Mouse (Mus musculus) limb, embryonic 15.5 days (tissue): ENCODE results near the gene Ric8b. TPM values are rescaled to one million over a fixed set of nuclear protein-coding genes. Genes with fewer than 3 reads are reported as not detected.

Source experiments
- ATAC-seq: fragments of 200-750 bp; cut with Nextera tagmentation; 2 replicates; pipeline ENCODE4 v1.8.0; 2017; ENCODE audit warnings: low read depth, moderate TSS enrichment; ENCODE audit not compliant: insufficient number of reproducible peaks, low FRiP score, low TSS enrichment
- H3K27ac ChIP-seq: fragments of 300-500 bp; sonication (generic); 2 replicates; pipeline ENCODE4 v1.5.1; 2015; ENCODE audit warnings: moderate library complexity, mild to moderate bottlenecking, inconsistent platforms
- H3K27me3 ChIP-seq: fragments of 300-500 bp; sonication (generic); 2 replicates; pipeline ENCODE4 v1.6.1; 2015; ENCODE audit warnings: inconsistent platforms
- H3K36me3 ChIP-seq: fragments of 300-500 bp; sonication (generic); 2 replicates; pipeline ENCODE4 v1.6.1; 2015; ENCODE audit warnings: inconsistent platforms
- H3K4me1 ChIP-seq: fragments of 300-500 bp; sonication (generic); 2 replicates; pipeline ENCODE4 v1.6.1; 2015; ENCODE audit warnings: inconsistent platforms
- H3K4me2 ChIP-seq: fragments of 300-500 bp; sonication (generic); 2 replicates; pipeline ENCODE4 v1.6.1; 2015; ENCODE audit warnings: mild to moderate bottlenecking, inconsistent platforms
- H3K4me3 ChIP-seq: fragments of 300-500 bp; sonication (generic); 2 replicates; pipeline ENCODE4 v1.5.1; 2015; ENCODE audit warnings: mild to moderate bottlenecking, inconsistent platforms
- H3K9ac ChIP-seq: fragments of 300-500 bp; sonication (generic); 2 replicates; pipeline ENCODE4 v1.6.1; 2015; ENCODE audit warnings: inconsistent platforms
- H3K9me3 ChIP-seq: fragments of 300-500 bp; sonication (generic); 2 replicates; pipeline ENCODE4 v1.6.1; 2016; ENCODE audit warnings: inconsistent platforms
- WGBS: fragments of 180-500 bp; shearing (Covaris S2); methylation state at CpG from one replicate; pipeline ENCODE4 v1.1.7; 2015; 5-methylcytosine and 5-hydroxymethylcytosine counted together
- polyA plus RNA-seq: library from polyadenylated mRNA; unstranded; fragments of >200 nt; fragmentation: Nextera tagmentation; extraction: Ambion mirVana; gene quantifications from 2 replicates; pipeline ENCODE4 v1.2.1, GENCODE M21; 2015

The Ric8b gene
- polyA plus RNA-seq, 1 experiment from 2014 or later = 20.0 TPM

GRCm38 (mm10) chr10:84910758-84911384 is 6.5 kb upstream of the Ric8b start:
- H3K4me3 ChIP-seq = no peak overlapping the region
- no peak overlapping the region for H3K27ac ChIP-seq
- no peak for ATAC-seq
- no peaks in the 10 kb centered on the region for H3K27me3 ChIP-seq
- WGBS = 52% methylated on average over 1 of the region's 1 CpGs
- no peak overlapping the region for H3K4me2 ChIP-seq
- H3K36me3 ChIP-seq = no peaks in the 10 kb centered on the region
- H3K9ac ChIP-seq = no peak overlapping the region
- no peaks in the 10 kb centered on the region for H3K9me3 ChIP-seq
- H3K4me1 ChIP-seq = peaks cover 5% of the 10 kb centered on the region; the same call in 1 of the 2 replicates

GRCm38 (mm10) chr10:84913148-84913547 is 4.3 kb upstream of the Ric8b start:
- WGBS = 74% methylated on average over 1 of the region's 1 CpGs
- no peaks in the 10 kb centered on the region for H3K36me3 ChIP-seq
- H3K4me1 ChIP-seq = peaks cover 8% of the 10 kb centered on the region
- H3K9me3 ChIP-seq = no peaks in the 10 kb centered on the region
- no peak overlapping the region for H3K4me2 ChIP-seq
- no peak overlapping the region for H3K27ac ChIP-seq
- no peak overlapping the region for H3K9ac ChIP-seq
- no peaks in the 10 kb centered on the region for H3K27me3 ChIP-seq
- H3K4me3 ChIP-seq = no peak overlapping the region
- no peak for ATAC-seq

GRCm38 (mm10) chr10:84915476-84915875 is 1.9 kb upstream of the Ric8b start:
- Histone ChIP-seq H3K9ac (no peak overlapping the region), H3K9me3 (no peaks in the 10 kb centered on the region), H3K27ac (no peak overlapping the region), H3K36me3 (no peaks in the 10 kb centered on the region), H3K4me2 (no peak overlapping the region), H3K4me3 (no peak overlapping the region), H3K27me3 (no peaks in the 10 kb centered on the region), H3K4me1 (peaks cover 21% of the 10 kb centered on the region)
- 84% methylated on average over 6 of the region's 6 CpGs for WGBS
- no peak for ATAC-seq

GRCm38 (mm10) chr10:84917731-84918095 is 297 bp downstream of the Ric8b start:
- H3K4me3 ChIP-seq = peak overlapping the region; percentile 88
- H3K9me3 ChIP-seq = no peaks in the 10 kb centered on the region
- 0 out of 2 replicates have a peak, but pooled peaks have one; percentile 0 for ATAC-seq
- H3K9ac ChIP-seq = peak overlapping the region; percentile 71
- H3K4me1 ChIP-seq = peaks cover 23% of the 10 kb centered on the region
- H3K4me2 ChIP-seq = peak overlapping the region; percentile 75
- H3K27ac ChIP-seq = peak overlapping the region; percentile 98
- H3K27me3 ChIP-seq = no peaks in the 10 kb centered on the region
- under 1% methylated on average over 25 of the region's 27 CpGs for WGBS
- H3K36me3 ChIP-seq = no peaks in the 10 kb centered on the region

GRCm38 (mm10) chr10:84926336-84926735 is 8.9 kb downstream of the Ric8b start:
- Histone ChIP-seq H3K9ac (no peak overlapping the region), H3K27ac (no peak overlapping the region), H3K4me1 (peaks cover 4% of the 10 kb centered on the region; the same call in 1 of the 2 replicates), H3K27me3 (no peaks in the 10 kb centered on the region), H3K36me3 (peaks cover 5% of the 10 kb centered on the region; the same call in 1 of the 2 replicates), H3K4me2 (no peak overlapping the region), H3K9me3 (no peaks in the 10 kb centered on the region), H3K4me3 (no peak overlapping the region)
- ATAC-seq = no peak
- 56% methylated on average over 7 of the region's 7 CpGs for WGBS

- peaks cover 5% of the 10 kb centered on the region; the same call in 1 of the 2 replicates for H3K36me3 ChIP-seq
- no peak overlapping the region for H3K4me3 ChIP-seq
- 95% methylated on average over 4 of the region's 4 CpGs for WGBS
- H3K9ac ChIP-seq = no peak overlapping the region
- H3K4me1 ChIP-seq = peaks cover 5% of the 10 kb centered on the region; the same call in 1 of the 2 replicates
- H3K27ac ChIP-seq = no peak overlapping the region
- no peaks in the 10 kb centered on the region for H3K27me3 ChIP-seq
- H3K4me2 ChIP-seq = no peak overlapping the region
- no peaks in the 10 kb centered on the region for H3K9me3 ChIP-seq
- ATAC-seq = no peak
Measured at GRCm38 (mm10) chr10:84926885-84927284, 9.5 kb downstream of the Ric8b start.

GRCm38 (mm10) chr10:84928465-84928864 is 11.0 kb downstream of the Ric8b start:
- H3K9me3 ChIP-seq = no peaks in the 10 kb centered on the region
- no peak; the same call in 1 of the 2 replicates for ATAC-seq
- peaks cover 5% of the 10 kb centered on the region; the same call in 1 of the 2 replicates for H3K36me3 ChIP-seq
- H3K27ac ChIP-seq = no peak overlapping the region
- H3K27me3 ChIP-seq = no peaks in the 10 kb centered on the region
- H3K9ac ChIP-seq = no peak overlapping the region
- 81% methylated on average over 4 of the region's 4 CpGs for WGBS
- peaks cover 8% of the 10 kb centered on the region; the same call in 1 of the 2 replicates for H3K4me1 ChIP-seq
- H3K4me3 ChIP-seq = no peak overlapping the region
- H3K4me2 ChIP-seq = no peak overlapping the region

GRCm38 (mm10) chr10:84935553-84936209 is 18.3 kb downstream of the Ric8b start:
- H3K9me3 ChIP-seq = no peaks in the 10 kb centered on the region
- H3K9ac ChIP-seq = no peak overlapping the region
- WGBS = 75% methylated on average over 7 of the region's 7 CpGs
- H3K27me3 ChIP-seq = no peaks in the 10 kb centered on the region
- 0 out of 2 replicates have a peak, but pooled peaks cover 3% of the 10 kb centered on the region for H3K4me1 ChIP-seq
- no peak for ATAC-seq
- no peak overlapping the region for H3K4me3 ChIP-seq
- H3K27ac ChIP-seq = no peak overlapping the region
- H3K4me2 ChIP-seq = no peak overlapping the region
- 0 out of 2 replicates have a peak, but pooled peaks cover 3% of the 10 kb centered on the region for H3K36me3 ChIP-seq

- WGBS = 79% methylated on average over 4 of the region's 4 CpGs
- Histone ChIP-seq H3K4me3 (no peak overlapping the region), H3K4me2 (no peak overlapping the region), H3K27me3 (no peaks in the 10 kb centered on the region), H3K4me1 (0 out of 2 replicates have a peak, but pooled peaks cover 1% of the 10 kb centered on the region), H3K36me3 (peaks cover 3% of the 10 kb centered on the region; the same call in 1 of the 2 replicates), H3K9me3 (no peaks in the 10 kb centered on the region), H3K27ac (no peak overlapping the region), H3K9ac (no peak overlapping the region)
- ATAC-seq = no peak
Measured at GRCm38 (mm10) chr10:84936832-84937515, 19.6 kb downstream of the Ric8b start.

- 79% methylated on average over 14 of the region's 14 CpGs for WGBS
- H3K36me3 ChIP-seq = peaks cover 3% of the 10 kb centered on the region; the same call in 1 of the 2 replicates
- H3K9ac ChIP-seq = no peak overlapping the region
- no peaks in the 10 kb centered on the region for H3K9me3 ChIP-seq
- no peaks in the 10 kb centered on the region for H3K4me1 ChIP-seq
- H3K27me3 ChIP-seq = no peaks in the 10 kb centered on the region
- no peak overlapping the region for H3K27ac ChIP-seq
- H3K4me2 ChIP-seq = no peak overlapping the region
- no peak overlapping the region for H3K4me3 ChIP-seq
- no peak for ATAC-seq
Measured at GRCm38 (mm10) chr10:84938094-84938820, 20.8 kb downstream of the Ric8b start.

GRCm38 (mm10) chr10:84938886-84939285 is 21.5 kb downstream of the Ric8b start:
- Histone ChIP-seq H3K9ac (no peak overlapping the region), H3K4me2 (no peak overlapping the region), H3K27ac (no peak overlapping the region), H3K36me3 (peaks cover 3% of the 10 kb centered on the region; the same call in 1 of the 2 replicates), H3K4me3 (no peak overlapping the region), H3K9me3 (no peaks in the 10 kb centered on the region), H3K27me3 (no peaks in the 10 kb centered on the region), H3K4me1 (no peaks in the 10 kb centered on the region)
- WGBS = 83% methylated on average over 5 of the region's 5 CpGs
- ATAC-seq = no peak
